15 mouse cellular contexts compared by ENCODE assay signal in the genomic region with DNA sequence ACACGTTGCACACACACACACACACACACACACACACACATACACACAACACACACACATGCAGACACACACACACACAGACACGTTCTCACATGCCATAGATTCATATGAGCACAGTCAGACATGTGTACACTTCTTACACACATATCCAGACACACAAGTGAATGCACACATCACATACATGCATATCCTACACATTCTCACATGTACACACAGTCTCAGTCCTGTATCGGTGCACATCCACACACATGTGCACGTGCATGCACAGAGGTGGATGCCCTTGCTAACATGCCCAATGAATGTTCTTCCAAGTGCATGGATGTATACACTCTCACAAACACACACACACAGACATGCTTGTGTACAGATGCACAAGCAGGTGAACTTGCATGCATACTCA.
"Had no signal": no experiment of that assay in that cellular context is flagged by ENCODE, and none has a peak within 500 bp of the region (broad histone marks: within the 10 kb centered on the region; RNA-seq: fewer than 3 reads in every experiment).

No protein-coding gene starts in this region.

- H3K9me3 ChIP-seq: neural tube, embryonic 15.5 days; stomach, embryonic 15.5 days had no signal

- H3K9ac ChIP-seq: neural tube, embryonic 15.5 days; stomach, embryonic 15.5 days had no signal

- H3K27me3 ChIP-seq: neural tube, embryonic 15.5 days; stomach, embryonic 15.5 days had no signal

- H3K36me3 ChIP-seq: neural tube, embryonic 15.5 days; stomach, embryonic 15.5 days had no signal

- H3K27ac ChIP-seq: neural tube, embryonic 15.5 days; stomach, embryonic 15.5 days; stomach, postnatal 0 days had no signal

- DNase-seq: retina, postnatal 1 day; right cerebral cortex, adult 18-20 months; right cerebral cortex, postnatal 14 days; right cerebral cortex, postnatal 25 days; right cerebral cortex, postnatal 4 days; spleen, adult 18-20 months; thymus, adult 18-20 months; thymus, adult 2 months; thymus, postnatal 14 days; thymus, postnatal 25 days; thymus, postnatal 36 days; thymus, postnatal 4 days had no signal

- H3K4me2 ChIP-seq: neural tube, embryonic 15.5 days; stomach, embryonic 15.5 days had no signal

- H3K4me1 ChIP-seq: neural tube, embryonic 15.5 days; stomach, embryonic 15.5 days had no signal

- H3K4me3 ChIP-seq: neural tube, embryonic 15.5 days; stomach, embryonic 15.5 days had no signal
